Mouse (Mus musculus) splenic B cell, adult 2 months (primary cell): ENCODE results near the gene Cxcr5.

Experiments used
- DNase-seq: peaks from one replicate; pipeline ENCODE4 v3.0.0-alpha.2; 2011; ENCODE audit warnings: low read depth, low spot score
- H3K27me3 ChIP-seq: 2 replicates; pipeline ENCODE4 v1.6.1; 2012; ENCODE audit warnings: mild to moderate bottlenecking, low read length, moderate library complexity, mixed read lengths; ENCODE audit not compliant: control insufficient read depth, poor library complexity, insufficient read depth, severe bottlenecking
- H3K36me3 ChIP-seq: 2 replicates; pipeline ENCODE4 v1.6.1; 2012; ENCODE audit warnings: mild to moderate bottlenecking, low read length, moderate library complexity, mixed read lengths; ENCODE audit not compliant: control insufficient read depth, poor library complexity, insufficient read depth, severe bottlenecking

The Cxcr5 gene

GRCm38 (mm10) chr9:44512717-44513003 lies 49.0 kb downstream of the Cxcr5 start:
- Histone ChIP-seq H3K36me3 (peaks cover 16% of the 10 kb centered on the region; the same call in 1 of the 2 replicates), H3K27me3 (no peaks in the 10 kb centered on the region)
- DNase-seq, result no peak

DNA sequence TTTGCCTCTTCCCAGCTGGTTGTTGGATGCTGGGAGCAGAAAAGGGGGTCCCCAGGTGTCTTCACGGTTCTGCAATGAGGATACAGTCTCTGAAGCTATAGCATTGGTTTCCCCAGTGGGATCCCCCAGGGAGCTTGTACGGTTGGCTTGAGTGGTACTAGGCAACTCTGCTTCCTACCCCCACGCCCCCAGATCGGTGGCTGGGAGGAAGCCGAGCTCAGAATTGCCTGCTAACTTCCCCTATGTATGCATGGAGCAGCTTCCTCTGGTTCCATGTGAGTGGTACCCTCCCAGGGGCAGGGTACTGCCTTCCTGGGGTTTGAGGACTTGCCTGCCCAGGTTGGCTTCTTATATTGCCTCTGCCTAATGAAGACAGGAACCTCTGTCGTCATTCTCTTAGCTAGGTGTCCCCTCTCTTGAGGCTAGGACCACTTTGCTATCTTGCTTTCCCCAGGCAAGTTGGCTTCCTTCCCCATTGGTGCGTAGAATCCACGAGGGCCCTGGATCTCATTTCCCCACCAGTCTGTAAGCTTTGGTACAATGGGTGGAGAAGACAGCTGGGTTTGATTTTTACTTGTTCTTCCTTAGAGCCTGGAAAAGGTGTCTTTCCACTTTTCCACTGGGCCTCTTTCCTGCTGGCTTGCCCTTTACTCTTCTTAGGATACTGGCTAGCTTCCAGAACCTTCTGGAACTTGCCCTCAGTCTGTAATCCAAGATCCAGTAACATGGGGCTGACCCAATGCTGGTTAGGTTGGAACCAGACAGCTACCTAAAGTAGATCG lies 49.6 kb downstream of the Cxcr5 start:
- no peaks in the 10 kb centered on the region for H3K27me3 ChIP-seq
- peak; percentile 83 for DNase-seq
- peaks cover 14% of the 10 kb centered on the region; the same call in 1 of the 2 replicates for H3K36me3 ChIP-seq

DNA sequence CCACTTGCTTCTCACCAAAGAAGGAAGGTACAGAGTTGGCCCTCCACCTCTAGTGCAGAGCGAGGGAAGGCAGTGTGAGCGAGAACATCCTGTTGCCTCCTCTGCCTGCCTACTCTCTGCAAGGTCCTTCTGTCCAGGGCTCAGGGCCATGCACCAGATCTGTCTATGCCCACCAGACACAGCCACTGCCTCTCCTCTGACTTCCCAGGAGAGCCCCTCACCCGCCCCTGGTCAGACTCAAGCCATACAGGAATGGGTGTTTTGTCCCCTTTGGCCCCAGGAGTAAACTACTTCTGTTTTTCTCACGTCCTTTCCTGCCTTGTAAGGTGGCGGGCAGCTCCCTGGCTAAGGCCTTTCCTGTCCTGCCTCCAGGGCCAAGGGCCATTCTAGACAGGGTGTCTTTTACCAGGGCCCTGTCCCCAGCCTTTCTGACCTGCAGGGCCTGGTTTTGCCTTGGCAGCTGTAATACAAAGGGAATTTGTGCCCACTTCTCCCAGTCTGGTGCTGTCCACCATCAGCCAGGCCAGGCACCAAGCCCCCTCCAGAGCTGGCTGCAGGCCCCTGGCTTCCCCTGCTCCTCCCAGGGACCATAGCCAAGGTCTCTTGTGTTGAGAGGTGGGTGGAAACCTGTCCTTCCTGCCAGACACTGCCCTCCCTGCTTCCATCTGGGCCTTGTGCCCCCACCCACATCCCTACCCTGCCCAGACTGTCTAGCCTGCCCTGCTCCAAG lies 50.6 kb downstream of the Cxcr5 start:
- Histone ChIP-seq H3K36me3 (peaks cover 17% of the 10 kb centered on the region; the same call in 1 of the 2 replicates), H3K27me3 (no peaks in the 10 kb centered on the region)
- peak; percentile 53 for DNase-seq

GRCm38 (mm10) chr9:44510355-44510871 lies 51.3 kb downstream of the Cxcr5 start:
- peaks cover 19% of the 10 kb centered on the region; the same call in 1 of the 2 replicates for H3K36me3 ChIP-seq
- H3K27me3 ChIP-seq, result no peaks in the 10 kb centered on the region
- peak; percentile 46 for DNase-seq

GRCm38 (mm10) chr9:44509487-44510354 lies 52.0 kb downstream of the Cxcr5 start:
- Histone ChIP-seq H3K27me3 (no peaks in the 10 kb centered on the region), H3K36me3 (peaks cover 19% of the 10 kb centered on the region; the same call in 1 of the 2 replicates)
- peak; percentile 77 for DNase-seq

GRCm38 (mm10) chr9:44508721-44509486 lies 52.8 kb downstream of the Cxcr5 start:
- DNase-seq, result no peak
- Histone ChIP-seq H3K36me3 (peaks cover 18% of the 10 kb centered on the region; the same call in 1 of the 2 replicates), H3K27me3 (no peaks in the 10 kb centered on the region)

DNA sequence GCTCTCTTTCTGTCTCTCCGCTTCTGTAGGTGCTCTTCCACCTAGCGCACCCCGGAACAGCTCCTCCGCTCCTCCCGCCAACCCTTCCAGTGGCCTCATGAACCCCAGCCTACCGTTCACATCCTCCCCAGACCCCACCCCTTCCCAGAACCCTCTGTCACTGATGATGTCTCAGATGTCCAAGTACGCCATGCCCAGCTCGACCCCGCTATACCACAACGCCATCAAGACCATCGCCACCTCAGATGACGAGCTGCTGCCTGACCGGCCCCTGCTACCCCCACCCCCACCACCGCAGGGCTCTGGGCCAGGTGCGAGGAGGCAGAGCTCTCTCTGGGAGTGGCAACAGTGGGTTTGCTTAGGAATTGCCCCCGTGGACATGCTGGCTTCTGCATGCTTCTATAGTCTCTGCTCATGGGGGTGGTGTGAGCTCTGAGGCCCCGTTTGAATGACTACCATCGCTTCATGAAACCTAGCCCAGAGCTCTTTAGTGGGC lies 53.5 kb downstream of the Cxcr5 start:
- Histone ChIP-seq H3K27me3 (no peaks in the 10 kb centered on the region), H3K36me3 (peaks cover 15% of the 10 kb centered on the region; the same call in 1 of the 2 replicates)
- DNase-seq, result no peak

DNA sequence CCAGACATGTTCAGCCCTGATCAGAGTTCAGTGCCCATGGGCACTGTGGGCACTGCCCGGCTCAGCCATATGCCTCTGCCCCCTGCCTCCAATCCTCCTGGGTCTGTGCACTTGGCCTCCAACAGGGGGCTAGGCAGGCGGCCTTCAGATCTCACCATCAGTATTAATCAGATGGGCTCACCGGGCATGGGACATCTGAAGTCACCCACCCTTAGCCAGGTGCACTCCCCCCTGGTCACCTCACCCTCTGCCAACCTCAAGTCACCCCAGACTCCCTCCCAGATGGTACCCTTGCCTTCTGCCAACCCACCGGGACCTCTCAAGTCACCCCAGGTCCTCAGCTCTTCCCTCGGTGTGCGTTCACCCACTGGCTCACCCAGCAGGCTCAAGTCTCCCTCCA lies 54.3 kb downstream of the Cxcr5 start:
- Histone ChIP-seq H3K27me3 (no peaks in the 10 kb centered on the region), H3K36me3 (peaks cover 7% of the 10 kb centered on the region; the same call in 1 of the 2 replicates)
- no peak for DNase-seq

DNA sequence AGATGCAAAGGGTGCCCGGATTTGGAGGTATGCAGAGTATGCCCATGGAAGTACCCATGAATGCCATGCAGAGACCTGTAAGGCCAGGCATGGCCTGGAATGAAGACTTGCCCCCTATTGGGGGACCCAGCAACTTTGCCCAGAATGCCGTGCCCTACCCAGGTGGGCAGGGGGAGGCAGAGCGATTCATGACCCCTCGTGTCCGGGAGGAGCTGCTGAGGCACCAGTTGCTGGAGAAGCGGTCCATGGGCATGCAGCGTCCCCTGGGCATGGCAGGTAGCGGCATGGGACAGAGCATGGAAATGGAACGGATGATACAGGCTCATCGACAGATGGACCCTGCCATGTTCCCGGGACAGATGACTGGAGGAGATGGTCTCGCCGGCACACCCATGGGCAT lies 55.1 kb downstream of the Cxcr5 start:
- peaks cover 7% of the 10 kb centered on the region for H3K36me3 ChIP-seq
- H3K27me3 ChIP-seq, result no peaks in the 10 kb centered on the region
- DNase-seq, result no peak

DNA sequence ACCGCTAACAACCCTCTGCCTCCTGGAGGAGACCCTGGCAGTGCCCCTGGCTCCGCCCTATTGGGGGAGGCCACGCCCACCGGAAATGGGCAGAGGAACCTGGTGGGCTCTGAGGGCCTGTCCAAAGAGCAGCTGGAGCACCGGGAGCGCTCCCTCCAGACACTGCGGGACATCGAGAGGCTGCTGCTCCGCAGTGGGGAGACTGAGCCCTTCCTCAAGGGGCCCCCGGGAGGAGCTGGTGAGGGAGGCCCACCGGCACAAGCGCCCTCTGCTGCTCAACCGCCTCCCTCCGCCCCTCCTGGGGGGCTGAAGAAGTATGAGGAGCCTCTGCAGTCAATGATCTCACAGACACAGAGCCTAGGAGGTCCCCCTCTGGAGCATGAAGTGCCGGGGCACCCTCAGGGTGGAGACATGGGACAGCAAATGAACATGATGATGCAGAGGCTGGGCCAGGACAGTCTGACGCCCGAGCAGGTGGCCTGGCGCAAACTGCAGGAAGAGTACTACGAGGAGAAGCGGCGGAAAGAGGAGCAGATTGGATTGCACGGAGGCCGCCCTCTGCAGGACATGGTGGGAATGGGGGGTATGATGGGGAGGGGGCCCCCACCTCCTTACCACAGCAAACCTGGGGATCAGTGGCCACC lies 55.7 kb downstream of the Cxcr5 start:
- peak; percentile 20 for DNase-seq
- Histone ChIP-seq H3K27me3 (no peaks in the 10 kb centered on the region), H3K36me3 (peaks cover 11% of the 10 kb centered on the region)

GRCm38 (mm10) chr9:44504893-44505823 lies 56.5 kb downstream of the Cxcr5 start:
- no peak for DNase-seq
- H3K36me3 ChIP-seq, result peaks cover 11% of the 10 kb centered on the region
- no peaks in the 10 kb centered on the region for H3K27me3 ChIP-seq

GRCm38 (mm10) chr9:44502006-44502405 lies 59.7 kb downstream of the Cxcr5 start:
- H3K27me3 ChIP-seq, result no peaks in the 10 kb centered on the region
- H3K36me3 ChIP-seq, result peaks cover 11% of the 10 kb centered on the region
- DNase-seq, result peak; percentile 90
